Mouse (Mus musculus) limb, embryonic 11.5 days (tissue): ENCODE measurements at regions not wholly inside any gene's neighbourhood (a gene's known extent, or its start where the extent isn't known, plus 50 kb on each side); places are given as distances from the start of the nearest gene placed in this dataset.
"Not testable (repeated sequence)": the region's sequence is repeated elsewhere in the genome, so short reads cannot be mapped to it uniquely, and the experiment has no call there.

ENCODE experiments used
- ATAC-seq: fragments of 200-750 bp; cut with Nextera tagmentation; 2 replicates; pipeline ENCODE4 v1.8.0; 2017; ENCODE audit warnings: low read depth; ENCODE audit not compliant: insufficient number of reproducible peaks, low FRiP score, low TSS enrichment
- DNase-seq: peaks from one replicate; pipeline ENCODE4 v3.0.0-alpha.2; 2015; ENCODE audit warnings: low spot score
- H3K27ac ChIP-seq: fragments of 300-500 bp; sonication (generic); replicated peaks from 2 replicates; pipeline ENCODE4 v1.5.1; 2014; ENCODE audit warnings: low read depth, mild to moderate bottlenecking, low read length
- H3K27me3 ChIP-seq: fragments of 300-500 bp; sonication (generic); 2 replicates; pipeline ENCODE4 v1.6.1; 2014; ENCODE audit warnings: mild to moderate bottlenecking, low read length, mixed read lengths; ENCODE audit not compliant: control insufficient read depth, insufficient read depth
- H3K36me3 ChIP-seq: fragments of 300-500 bp; sonication (generic); 2 replicates; pipeline ENCODE4 v1.6.1; 2014; ENCODE audit warnings: mild to moderate bottlenecking, low read length, moderate library complexity, mixed read lengths; ENCODE audit not compliant: control insufficient read depth, insufficient read depth
- H3K4me1 ChIP-seq: fragments of 300-500 bp; sonication (generic); 2 replicates; pipeline ENCODE4 v1.6.1; 2014; ENCODE audit warnings: low read length, mixed read lengths; ENCODE audit not compliant: control insufficient read depth, insufficient read depth
- H3K4me2 ChIP-seq: fragments of 300-500 bp; sonication (generic); 2 replicates; pipeline ENCODE4 v1.6.1; 2014; ENCODE audit warnings: low read depth, mild to moderate bottlenecking, moderate library complexity; ENCODE audit not compliant: severe bottlenecking
- H3K4me3 ChIP-seq: fragments of 300-500 bp; sonication (generic); 2 replicates; pipeline ENCODE4 v1.5.1; 2014; ENCODE audit warnings: low read depth, low read length
- H3K9ac ChIP-seq: fragments of 300-500 bp; sonication (generic); 2 replicates; pipeline ENCODE4 v1.6.1; 2014; ENCODE audit warnings: mild to moderate bottlenecking, low read length
- H3K9me3 ChIP-seq: fragments of 300-500 bp; sonication (generic); 2 replicates; pipeline ENCODE4 v1.6.1; 2016; ENCODE audit warnings: low read length; ENCODE audit not compliant: control insufficient read depth
- WGBS: fragments of 180-500 bp; shearing (Covaris S2); extraction: QIAGEN DNeasy Blood & Tissue Kit; methylation state at CpG from one replicate; pipeline ENCODE4 v1.1.7; 2014; 5-methylcytosine and 5-hydroxymethylcytosine counted together

DNA sequence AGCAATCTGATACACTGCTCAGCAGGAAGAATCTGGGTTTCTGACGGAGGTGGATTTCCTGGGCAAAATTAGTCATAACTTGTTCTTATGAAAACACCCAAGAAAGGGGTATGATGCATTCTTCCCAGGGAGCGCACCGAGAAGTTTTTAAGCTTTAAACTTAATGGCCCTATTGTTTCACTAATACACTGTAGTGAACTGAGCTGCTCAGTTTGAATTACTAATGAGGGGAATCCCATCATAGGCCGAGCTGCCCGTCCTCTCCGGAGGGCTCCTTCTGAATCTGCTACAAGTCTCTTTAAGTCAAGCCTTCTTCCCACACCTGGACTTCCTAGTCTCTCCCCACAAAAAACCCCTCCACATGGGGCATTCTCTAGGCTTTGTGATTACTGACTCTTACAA, 91.2 kb downstream of the 1700129C05Rik start:
- H3K4me1 ChIP-seq, result no peaks in the 10 kb centered on the region
- no peak overlapping the region for H3K4me3 ChIP-seq
- ATAC-seq (no peak), DNase-seq (no peak)
- WGBS, result 46% methylated on average over 6 of the region's 6 CpGs
- H3K9me3 ChIP-seq, result no peaks in the 10 kb centered on the region
- H3K27ac ChIP-seq, result no peak overlapping the region
- no peaks in the 10 kb centered on the region for H3K36me3 ChIP-seq
- no peak overlapping the region for H3K9ac ChIP-seq
- no peak overlapping the region for H3K4me2 ChIP-seq
- no peaks in the 10 kb centered on the region for H3K27me3 ChIP-seq

DNA sequence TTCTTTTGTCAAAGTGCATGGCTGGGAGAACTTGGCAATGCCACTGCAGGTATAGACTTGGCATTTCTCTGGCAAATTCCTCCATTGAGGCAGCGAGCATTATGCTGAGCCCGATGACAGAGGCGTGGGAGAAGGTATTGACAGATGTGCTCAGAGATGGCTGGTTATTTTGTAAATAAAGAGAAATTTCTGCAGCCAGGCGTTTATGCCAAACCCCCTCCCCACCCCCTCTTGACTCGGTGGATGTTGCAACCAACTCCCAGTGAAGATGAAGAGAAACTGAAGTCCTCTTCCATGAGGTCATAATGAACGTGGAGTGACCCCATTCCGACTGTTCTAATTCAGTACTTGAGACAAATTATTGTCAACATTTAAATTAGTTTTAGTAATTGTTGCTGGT, 97.0 kb downstream of the 1700129C05Rik start:
- no peaks in the 10 kb centered on the region for H3K36me3 ChIP-seq
- H3K9me3 ChIP-seq, result no peaks in the 10 kb centered on the region
- H3K4me3 ChIP-seq, result no peak overlapping the region
- H3K27me3 ChIP-seq, result no peaks in the 10 kb centered on the region
- 0 out of 2 replicates have a peak, but pooled peaks cover 3% of the 10 kb centered on the region for H3K4me1 ChIP-seq
- 84% methylated on average over 7 of the region's 7 CpGs for WGBS
- DNase-seq (no peak), ATAC-seq (no peak)
- H3K27ac ChIP-seq, result no peak overlapping the region
- H3K9ac ChIP-seq, result no peak overlapping the region
- H3K4me2 ChIP-seq, result no peak overlapping the region

DNA sequence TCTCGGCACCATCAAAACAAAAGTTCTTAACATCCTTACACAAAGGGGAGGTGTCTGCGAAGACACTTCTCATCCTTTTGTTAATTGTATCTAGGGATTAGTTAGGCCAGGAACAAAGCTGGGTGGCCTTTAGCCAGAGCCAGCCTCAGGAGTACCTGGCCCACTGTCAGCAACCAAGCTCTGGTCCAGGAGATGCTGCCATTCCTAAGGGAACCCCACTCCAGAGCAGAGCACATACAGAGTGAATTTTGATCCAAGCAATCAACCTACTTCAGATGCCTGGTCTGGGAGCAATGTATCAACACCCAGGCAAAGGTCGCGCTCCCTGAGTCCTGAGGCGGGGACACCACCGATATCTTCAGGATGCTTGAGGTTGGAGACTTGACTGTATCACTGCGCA, 97.5 kb downstream of the 1700129C05Rik start:
- DNase-seq, result no peak
- Histone ChIP-seq H3K4me2 (no peak overlapping the region), H3K9ac (no peak overlapping the region), H3K36me3 (no peaks in the 10 kb centered on the region), H3K4me1 (0 out of 2 replicates have a peak, but pooled peaks cover 3% of the 10 kb centered on the region), H3K4me3 (no peak overlapping the region), H3K27ac (no peak overlapping the region), H3K9me3 (no peaks in the 10 kb centered on the region), H3K27me3 (no peaks in the 10 kb centered on the region)
- 73% methylated on average over 7 of the region's 7 CpGs for WGBS
- ATAC-seq, result no peak

DNA sequence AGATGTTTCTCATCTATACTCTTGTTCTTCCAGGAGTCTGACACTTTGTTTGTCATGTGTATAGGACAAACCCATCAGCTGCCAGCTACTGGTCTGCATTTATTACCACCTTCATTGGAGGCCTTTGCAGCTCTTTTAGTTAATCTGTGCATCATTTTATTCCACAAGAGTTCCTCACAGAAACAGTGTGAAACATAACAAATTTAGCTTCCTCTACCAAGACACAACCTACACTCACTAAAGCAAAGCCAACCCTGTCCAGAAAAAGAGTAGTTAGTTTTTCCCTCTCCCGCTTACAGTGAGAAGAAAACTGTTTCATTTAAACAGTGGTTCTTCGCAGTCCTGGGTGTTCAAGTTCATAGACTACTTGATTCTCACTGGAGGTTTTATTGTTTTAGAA, 100.5 kb downstream of the 1700129C05Rik start:
- Histone ChIP-seq H3K4me3 (no peak overlapping the region), H3K36me3 (no peaks in the 10 kb centered on the region), H3K4me2 (no peak overlapping the region), H3K4me1 (0 out of 2 replicates have a peak, but pooled peaks cover 3% of the 10 kb centered on the region), H3K9ac (no peak overlapping the region), H3K9me3 (no peaks in the 10 kb centered on the region), H3K27me3 (no peaks in the 10 kb centered on the region), H3K27ac (no peak overlapping the region)
- no peak for ATAC-seq
- no peak for DNase-seq
- 95% methylated on average over 2 of the region's 2 CpGs for WGBS

DNA sequence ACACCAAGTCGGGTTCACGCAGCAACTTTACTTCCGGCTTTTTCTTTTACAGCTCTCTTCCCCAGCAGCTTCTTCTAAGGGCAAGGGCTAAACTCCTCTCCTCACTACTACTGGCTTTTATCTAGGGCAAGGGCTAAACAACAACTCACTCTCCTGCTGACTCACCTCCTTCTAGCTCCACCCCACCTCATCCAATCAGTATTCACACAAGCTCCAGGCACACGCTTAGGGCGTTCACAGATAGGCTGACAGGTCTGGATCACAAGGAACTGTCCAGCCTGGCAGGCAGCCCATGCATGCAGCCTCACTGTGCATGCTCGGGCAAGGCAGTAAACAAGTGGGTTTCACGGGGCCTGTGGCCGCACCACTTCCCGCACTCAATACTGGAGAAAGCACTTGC, 116.9 kb downstream of the 1700129C05Rik start:
- not testable (repeated sequence) for ATAC-seq, H3K9me3 ChIP-seq, DNase-seq, H3K36me3 ChIP-seq, H3K4me3 ChIP-seq, H3K4me2 ChIP-seq, H3K27ac ChIP-seq, H3K4me1 ChIP-seq, H3K9ac ChIP-seq, H3K27me3 ChIP-seq
- 56% methylated on average over 9 of the region's 9 CpGs for WGBS

DNA sequence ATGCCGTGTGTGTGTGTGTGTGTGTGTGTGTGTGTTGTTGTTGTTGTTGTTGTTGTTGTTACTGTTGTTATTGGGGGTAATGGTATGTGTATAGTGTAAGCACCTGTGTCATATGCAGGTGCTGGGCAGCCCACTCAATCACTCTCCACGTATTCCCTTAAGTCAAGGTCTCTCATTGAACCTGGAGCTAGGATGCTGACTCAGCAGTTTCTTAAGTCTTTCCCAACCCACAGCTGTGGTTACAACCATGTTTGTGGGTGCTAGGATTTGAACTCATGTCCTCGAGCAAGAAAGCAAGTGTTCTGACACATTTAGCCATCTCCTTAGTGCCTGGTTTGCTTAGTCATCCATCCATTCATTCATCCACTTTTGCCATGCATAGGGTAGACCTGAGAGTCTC, 133.2 kb downstream of the 1700129C05Rik start:
- Histone ChIP-seq H3K4me2 (no peak overlapping the region), H3K4me3 (no peak overlapping the region), H3K27ac (no peak overlapping the region), H3K9me3 (no peaks in the 10 kb centered on the region), H3K36me3 (no peaks in the 10 kb centered on the region), H3K27me3 (no peaks in the 10 kb centered on the region), H3K9ac (no peak overlapping the region), H3K4me1 (no peaks in the 10 kb centered on the region)
- 87% methylated on average over 3 of the region's 3 CpGs for WGBS
- ATAC-seq (no peak), DNase-seq (no peak)

DNA sequence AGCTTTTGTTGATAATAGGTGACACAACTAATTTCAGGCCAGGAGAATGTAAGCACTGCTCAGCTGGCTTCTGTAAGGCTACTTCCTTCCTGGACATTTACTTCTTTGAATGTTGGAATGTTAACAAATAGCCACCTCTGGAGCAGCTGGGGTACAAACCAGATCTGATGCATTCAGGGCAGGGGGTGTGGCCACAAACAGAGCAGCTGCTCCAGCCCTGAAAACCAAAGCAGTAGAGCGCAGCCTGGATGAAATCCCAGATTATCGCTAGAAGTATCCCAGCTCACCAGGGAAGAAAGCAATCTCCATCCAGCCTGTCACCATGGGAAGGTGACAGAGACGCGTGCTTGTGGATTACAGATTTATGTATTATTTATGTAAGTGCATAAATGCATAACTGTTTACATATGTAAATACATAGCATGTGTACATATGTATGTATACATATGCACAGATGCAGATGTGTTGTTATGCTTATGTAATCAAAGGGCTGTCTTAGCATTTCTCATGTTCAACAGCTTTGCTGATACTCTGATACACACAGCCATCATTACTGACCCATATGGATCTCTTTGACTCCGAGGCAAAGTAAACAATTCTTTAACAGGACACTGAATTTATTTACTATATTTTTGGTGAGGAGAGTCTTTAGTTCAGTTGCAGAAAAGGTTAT, 143.5 kb downstream of the 1700129C05Rik start:
- DNase-seq (no peak), ATAC-seq (no peak)
- H3K4me2 ChIP-seq, result no peak overlapping the region
- H3K27me3 ChIP-seq, result no peaks in the 10 kb centered on the region
- H3K9ac ChIP-seq, result no peak overlapping the region
- WGBS, result 76% methylated on average over 5 of the region's 5 CpGs
- no peaks in the 10 kb centered on the region for H3K4me1 ChIP-seq
- H3K4me3 ChIP-seq, result no peak overlapping the region
- H3K36me3 ChIP-seq, result no peaks in the 10 kb centered on the region
- no peak overlapping the region for H3K27ac ChIP-seq
- H3K9me3 ChIP-seq, result no peaks in the 10 kb centered on the region

DNA sequence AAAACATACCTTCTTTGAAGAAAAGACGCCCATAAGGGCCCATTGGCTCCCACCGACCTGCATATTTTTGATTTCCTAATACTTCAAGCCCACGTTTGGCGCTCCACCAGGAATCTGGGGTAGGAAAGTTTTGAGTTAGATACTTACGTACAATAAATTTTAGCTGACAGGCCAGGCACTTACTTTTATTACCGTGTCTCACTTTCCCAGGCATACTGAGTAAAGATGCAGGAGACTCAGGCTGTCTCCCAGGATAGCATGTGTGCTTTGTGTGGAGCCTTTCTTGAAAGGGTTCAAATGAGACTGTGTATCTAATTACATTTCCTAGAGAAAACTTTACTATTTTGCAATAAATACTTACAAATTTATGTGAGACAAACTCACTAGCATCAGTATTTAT, 147.7 kb downstream of the 1700129C05Rik start:
- Histone ChIP-seq H3K36me3 (no peaks in the 10 kb centered on the region), H3K27me3 (no peaks in the 10 kb centered on the region), H3K9ac (no peak overlapping the region), H3K9me3 (no peaks in the 10 kb centered on the region), H3K27ac (no peak overlapping the region), H3K4me2 (no peak overlapping the region), H3K4me3 (no peak overlapping the region), H3K4me1 (no peaks in the 10 kb centered on the region)
- DNase-seq (peak; percentile 23), ATAC-seq (no peak)
- 46% methylated on average over 6 of the region's 6 CpGs for WGBS
